Mouse (Mus musculus): ENCODE results near the gene Acap3. TPM values are rescaled to one million over a fixed set of nuclear protein-coding genes. Genes with fewer than 3 reads are reported as not detected.

Gene Acap3
- polyA plus RNA-seq, 1 experiment = 86.1 TPM

DNA sequence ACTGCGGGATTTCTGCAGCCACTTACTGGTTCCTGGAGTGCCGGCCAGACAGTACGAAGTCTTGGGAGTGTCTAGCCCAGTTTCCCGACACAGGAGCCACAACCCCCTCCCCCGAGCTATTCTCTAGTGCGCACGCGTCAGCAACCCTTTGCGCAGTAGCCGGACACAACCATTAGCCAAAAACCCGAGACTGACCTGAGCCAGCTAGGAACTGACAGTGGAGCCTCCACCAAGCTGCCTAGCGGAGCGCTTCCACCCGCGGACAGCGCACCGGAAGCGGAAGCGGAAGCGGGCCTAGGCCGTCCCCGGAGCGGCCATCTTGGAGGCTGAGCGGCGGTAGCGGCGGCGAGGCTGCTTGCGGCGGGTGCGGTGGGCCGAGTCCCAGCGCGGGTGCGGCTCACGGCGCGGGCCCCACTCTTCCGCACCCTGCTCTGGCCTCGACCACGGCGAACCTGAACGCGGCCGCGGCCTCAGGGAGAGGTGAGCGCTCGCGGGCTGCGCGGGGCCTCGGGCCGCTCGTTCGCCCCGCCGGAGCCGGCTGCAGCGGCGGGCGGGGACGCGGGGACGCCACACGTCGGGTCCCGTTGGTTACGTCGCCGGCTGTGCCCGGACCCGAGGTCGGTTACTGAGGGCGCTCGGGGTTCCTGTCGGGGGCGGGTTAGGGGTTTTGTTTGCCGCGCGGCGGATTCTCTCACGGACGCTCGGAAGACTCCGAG is 52.1 kb downstream of the Acap3 start, which contains the start of gene Ube2j2:
TSS of gene Ube2j2 (plus strand) at position 298 of the 716 bp plus-strand sequence.
- TF ChIP-seq CTCF (IDR thresholded peaks at IDR 0.05; ENCODE audit: borderline replicate concordance, control insufficient read depth, extremely low read depth, insufficient read depth, low read length, poor library complexity) (no peak), POLR2A (IDR thresholded peaks at IDR 0.05; ENCODE audit: control insufficient read depth, extremely low read depth, insufficient read depth, low read length, poor library complexity) (peak; percentile 77)
- no peaks in the 10 kb centered on the region for H3K27me3 ChIP-seq (ENCODE audit: control insufficient read depth, insufficient read depth, low read length)
- H3K36me3 ChIP-seq (ENCODE audit: control insufficient read depth, insufficient read depth, low read length) = peaks cover 8% of the 10 kb centered on the region; the same call in 1 of the 2 replicates
- peaks cover 13% of the 10 kb centered on the region for H3K4me1 ChIP-seq (replicated peaks; ENCODE audit: control insufficient read depth, insufficient read depth, low read length)
- WGBS = under 1% methylated on average over 84 of the region's 85 CpGs
- H3K4me3 ChIP-seq (ENCODE audit: control insufficient read depth, insufficient read depth, low read length) = peak within 1 kb of the TSS; percentile 58
- no peak within 1 kb of the TSS for H3K27ac ChIP-seq (ENCODE audit: control insufficient read depth, insufficient read depth, low read length)
- peak; percentile 93 for DNase-seq

DNA sequence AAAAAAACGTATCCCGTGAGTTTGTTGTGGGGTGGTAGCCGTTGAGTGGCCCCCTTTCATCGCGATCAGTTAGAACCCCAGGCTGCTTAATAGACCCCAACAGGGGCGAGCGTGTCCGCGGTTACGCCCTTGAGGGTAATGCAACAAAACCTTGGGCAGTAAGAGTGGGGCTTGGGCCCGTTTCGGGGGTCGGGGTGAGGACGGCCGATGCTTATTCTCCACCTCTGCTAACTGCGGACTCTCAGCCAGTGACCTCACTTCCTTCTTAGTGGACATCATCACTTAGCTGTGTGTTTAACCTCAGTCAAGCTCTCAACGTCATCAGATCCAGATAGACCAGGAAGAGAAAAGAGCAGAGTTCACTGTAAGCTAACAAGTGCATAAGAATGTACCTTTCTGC is 52.6 kb downstream of the Acap3 start:
- no peak overlapping the region for H3K27ac ChIP-seq (ENCODE audit: control insufficient read depth, insufficient read depth, low read length)

DNA sequence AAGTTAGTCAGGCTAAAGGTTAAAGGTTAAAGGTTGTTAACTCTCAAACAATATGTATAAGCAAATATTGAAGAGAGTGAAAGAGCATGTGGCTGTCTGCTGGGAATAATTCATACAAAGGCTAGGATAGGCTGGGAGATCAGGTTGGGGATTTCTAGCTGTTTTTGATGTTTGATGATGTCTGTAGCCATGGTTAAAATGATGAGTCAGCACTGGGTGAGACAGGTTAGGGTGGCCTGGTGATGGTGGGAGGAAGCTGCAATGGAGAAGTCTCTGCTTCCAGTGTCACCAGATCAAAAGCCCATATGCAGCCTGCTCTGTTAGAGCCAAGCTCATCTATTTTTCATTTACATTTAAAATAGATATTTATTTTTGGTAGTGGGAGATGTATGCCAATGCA is 55.5 kb downstream of the Acap3 start:
- H3K27me3 ChIP-seq (ENCODE audit: control insufficient read depth, insufficient read depth, low read length) = no peaks in the 10 kb centered on the region
- no peak overlapping the region for H3K27ac ChIP-seq (ENCODE audit: control insufficient read depth, insufficient read depth, low read length)
- H3K4me3 ChIP-seq (ENCODE audit: control insufficient read depth, insufficient read depth, low read length) = no peak overlapping the region
- H3K36me3 ChIP-seq (ENCODE audit: control insufficient read depth, insufficient read depth, low read length) = peaks cover 42% of the 10 kb centered on the region
- no peak for DNase-seq
- TF ChIP-seq POLR2A (IDR thresholded peaks at IDR 0.05; ENCODE audit: control insufficient read depth, extremely low read depth, insufficient read depth, low read length, poor library complexity) (no peak), CTCF (IDR thresholded peaks at IDR 0.05; ENCODE audit: borderline replicate concordance, control insufficient read depth, extremely low read depth, insufficient read depth, low read length, poor library complexity) (no peak)
- H3K4me1 ChIP-seq (replicated peaks; ENCODE audit: control insufficient read depth, insufficient read depth, low read length) = peaks cover 13% of the 10 kb centered on the region

More for the DNA sequence above, 52.6 kb downstream of the Acap3 start:
- Histone ChIP-seq H3K4me3 (ENCODE audit: control insufficient read depth, insufficient read depth, low read length) (peak overlapping the region; percentile 58), H3K27me3 (ENCODE audit: control insufficient read depth, insufficient read depth, low read length) (no peaks in the 10 kb centered on the region), H3K4me1 (replicated peaks; ENCODE audit: control insufficient read depth, insufficient read depth, low read length) (peaks cover 13% of the 10 kb centered on the region), H3K36me3 (ENCODE audit: control insufficient read depth, insufficient read depth, low read length) (peaks cover 13% of the 10 kb centered on the region)
- WGBS = 0% methylated on average over 17 of the region's 17 CpGs
- peak; percentile 14 for DNase-seq
- TF ChIP-seq CTCF (IDR thresholded peaks at IDR 0.05; ENCODE audit: borderline replicate concordance, control insufficient read depth, extremely low read depth, insufficient read depth, low read length, poor library complexity) (no peak), POLR2A (IDR thresholded peaks at IDR 0.05; ENCODE audit: control insufficient read depth, extremely low read depth, insufficient read depth, low read length, poor library complexity) (no peak)

DNA sequence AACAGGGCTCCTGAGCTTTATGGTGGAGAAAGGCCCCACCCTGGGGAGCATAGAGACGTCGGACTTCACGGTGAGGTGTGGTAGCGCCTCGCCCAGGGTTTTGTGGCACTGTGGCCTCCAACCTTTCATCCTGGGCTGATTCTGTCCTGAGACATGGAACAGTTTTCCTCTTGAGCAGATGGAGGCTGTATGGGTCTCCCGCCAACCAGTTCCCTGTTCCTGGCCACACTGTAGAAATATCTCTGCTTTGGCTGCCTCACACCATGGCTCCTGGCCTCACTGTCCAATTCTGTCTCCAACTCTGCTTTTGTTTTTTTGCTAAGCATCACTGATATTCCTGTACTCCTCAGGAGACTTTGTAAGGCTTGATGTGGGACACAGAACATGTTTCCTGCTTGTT is 63.9 kb downstream of the Acap3 start:
- H3K4me3 ChIP-seq (ENCODE audit: control insufficient read depth, insufficient read depth, low read length) = no peak overlapping the region
- no peak for DNase-seq
- peaks cover 62% of the 10 kb centered on the region for H3K36me3 ChIP-seq (ENCODE audit: control insufficient read depth, insufficient read depth, low read length)
- no peaks in the 10 kb centered on the region for H3K27me3 ChIP-seq (ENCODE audit: control insufficient read depth, insufficient read depth, low read length)
- WGBS = 98% methylated on average over 6 of the region's 6 CpGs
- TF ChIP-seq POLR2A (IDR thresholded peaks at IDR 0.05; ENCODE audit: control insufficient read depth, extremely low read depth, insufficient read depth, low read length, poor library complexity) (no peak), CTCF (IDR thresholded peaks at IDR 0.05; ENCODE audit: borderline replicate concordance, control insufficient read depth, extremely low read depth, insufficient read depth, low read length, poor library complexity) (no peak)
- no peaks in the 10 kb centered on the region for H3K4me1 ChIP-seq (replicated peaks; ENCODE audit: control insufficient read depth, insufficient read depth, low read length)
- H3K27ac ChIP-seq (ENCODE audit: control insufficient read depth, insufficient read depth, low read length) = no peak overlapping the region

Other genes starting within 250 kb of the Acap3 start
- gene Gm10563, start 246.4 kb upstream of the Acap3 start, polyA plus RNA-seq (2012; rRNA removed) = not detected in 2 replicates
- 17.0 and 17.8 TPM in 2 replicates for gene Mmp23, start 238.4 kb upstream of the Acap3 start, polyA plus RNA-seq (2012; rRNA removed)
- 91.2 and 99.7 TPM in 2 replicates for gene Mib2, start 222.6 kb upstream of the Acap3 start, polyA plus RNA-seq (2012; rRNA removed)
- 17.4 and 18.5 TPM in 2 replicates for gene Fndc10, start 197.5 kb upstream of the Acap3 start, polyA plus RNA-seq (2012; rRNA removed)
- 184 and 186 TPM in 2 replicates for gene Ssu72, start 187.0 kb upstream of the Acap3 start, polyA plus RNA-seq (2012; rRNA removed)
- gene Tmem240, start 157.0 kb upstream of the Acap3 start, polyA plus RNA-seq (2012; rRNA removed) = 4.9 and 5.1 TPM in 2 replicates
- gene Atad3a, start 130.7 kb upstream of the Acap3 start, polyA plus RNA-seq (2012; rRNA removed) = 87.0 and 93.1 TPM in 2 replicates
- gene Vwa1, start 117.1 kb upstream of the Acap3 start, polyA plus RNA-seq (2012; rRNA removed) = 11.2 and 13.5 TPM in 2 replicates
- 0.55 and 0.58 TPM in 2 replicates for gene Tmem88b, start 105.9 kb upstream of the Acap3 start, polyA plus RNA-seq (2012; rRNA removed)
- 0.42 and 0.92 TPM in 2 replicates for gene Ankrd65, start 101.4 kb upstream of the Acap3 start, polyA plus RNA-seq (2012; rRNA removed)
- gene Mrpl20, start 88.9 kb upstream of the Acap3 start, polyA plus RNA-seq (2012; rRNA removed) = 74.6 and 77.9 TPM in 2 replicates
- gene Ccnl2, start 79.3 kb upstream of the Acap3 start, polyA plus RNA-seq (2012; rRNA removed) = 131 and 145 TPM in 2 replicates
- gene Aurkaip1, start 60.5 kb upstream of the Acap3 start, polyA plus RNA-seq (2012; rRNA removed) = 230 and 238 TPM in 2 replicates
- 30.7 and 43.4 TPM in 2 replicates for gene Mxra8, start 52.1 kb upstream of the Acap3 start, polyA plus RNA-seq (2012; rRNA removed)
- 152 and 184 TPM in 2 replicates for gene Dvl1, start 44.4 kb upstream of the Acap3 start, polyA plus RNA-seq (2012; rRNA removed)
- 2.7 and 3.0 TPM in 2 replicates for gene Tas1r3, start 28.5 kb upstream of the Acap3 start, polyA plus RNA-seq (2012; rRNA removed)
- gene Cptp, start 22.4 kb upstream of the Acap3 start, polyA plus RNA-seq (2012; rRNA removed) = 31.9 and 32.2 TPM in 2 replicates
- gene Ints11, start 22.3 kb upstream of the Acap3 start, polyA plus RNA-seq (2012; rRNA removed) = 107 and 108 TPM in 2 replicates
- gene Pusl1, start within 50 bp of the Acap3 start, polyA plus RNA-seq (2012; rRNA removed) = 83.2 and 91.1 TPM in 2 replicates
- gene Ube2j2, start 52.0 kb downstream of the Acap3 start, polyA plus RNA-seq (2012; rRNA removed) = 122 and 147 TPM in 2 replicates
- gene C1qtnf12, start 70.5 kb downstream of the Acap3 start, polyA plus RNA-seq (2012; rRNA removed) = 19.3 and 21.6 TPM in 2 replicates
- gene B3galt6, start 100.8 kb downstream of the Acap3 start, polyA plus RNA-seq (2012; rRNA removed) = 9.5 and 10.8 TPM in 2 replicates
- gene Sdf4, start 101.0 kb downstream of the Acap3 start, polyA plus RNA-seq (2012; rRNA removed) = 65.6 and 68.4 TPM in 2 replicates
- gene Tnfrsf4, start 122.0 kb downstream of the Acap3 start, polyA plus RNA-seq (2012; rRNA removed) = 68.9 and 81.3 TPM in 2 replicates
- 82.1 and 85.2 TPM in 2 replicates for gene Tnfrsf18, start 134.3 kb downstream of the Acap3 start, polyA plus RNA-seq (2012; rRNA removed)
- gene Ttll10, start 167.6 kb downstream of the Acap3 start, polyA plus RNA-seq (2012; rRNA removed) = 2.4 and 3.5 TPM in 2 replicates
- 89.1 and 93.3 TPM in 2 replicates for gene 9430015G10Rik, start 218.2 kb downstream of the Acap3 start, polyA plus RNA-seq (2012; rRNA removed)
- 2.9 and 3.5 TPM in 2 replicates for gene Rnf223, start 238.7 kb downstream of the Acap3 start, polyA plus RNA-seq (2012; rRNA removed)